Mouse (Mus musculus) CH12.LX (cell line): ENCODE data around the gene Pdlim1. TPM values are rescaled to one million over a fixed set of nuclear protein-coding genes. Genes with fewer than 3 reads are reported as not detected.

Experiments
- DNase-seq: peaks from one replicate; pipeline ENCODE4 v3.0.0-alpha.2; 2013; ENCODE audit errors: extremely low read depth
- H3K27ac ChIP-seq: 2 replicates; pipeline ENCODE4 v1.5.1; 2012; ENCODE audit warnings: low read depth, mild to moderate bottlenecking, control low read depth, moderate library complexity; ENCODE audit not compliant: insufficient read depth
- H3K27me3 ChIP-seq: replicated peaks from 2 replicates; pipeline ENCODE3; 2012; ENCODE audit warnings: inconsistent platforms
- H3K36me3 ChIP-seq, 2 experiments: replicated peaks in 1 of 2; 2 replicates each; pipeline versions ENCODE3 to v1.6.1; 2012; ENCODE audit warnings: inconsistent platforms in 1 of 2, low read length in 1 of 2, mild to moderate bottlenecking in 1 of 2, mixed read lengths in 1 of 2, moderate library complexity in 1 of 2; ENCODE audit not compliant: control insufficient read depth in 1 of 2, insufficient read depth in 1 of 2
- H3K4me1 ChIP-seq, 2 experiments: 2 replicates each; pipeline ENCODE4 v1.6.1; 2012; ENCODE audit warnings: inconsistent platforms in 1 of 2, moderate library complexity in 1 of 2; ENCODE audit not compliant: insufficient read depth in 2 of 2, control insufficient read depth in 1 of 2
- H3K4me2 ChIP-seq: 2 replicates; pipeline ENCODE4 v1.6.1; 2012; ENCODE audit warnings: low read depth, mild to moderate bottlenecking, control low read depth; ENCODE audit not compliant: poor library complexity, insufficient read depth, severe bottlenecking
- H3K4me3 ChIP-seq, 3 experiments: fragments of 150-350 bp in 1 of 3; sonication (generic) in 1 of 3; replicated peaks in 1 of 3; 2 replicates each; pipeline versions ENCODE3 to v1.5.1; 2011 to 2012; ENCODE audit warnings: low read depth in 2 of 3, low read length in 2 of 3, mild to moderate bottlenecking in 2 of 3, moderate library complexity in 2 of 3, control low read depth in 1 of 3, improper control_type of control experiment in 1 of 3, inconsistent platforms in 1 of 3, mixed read lengths in 1 of 3; ENCODE audit not compliant: poor library complexity in 1 of 3
- H3K79me2 ChIP-seq: replicated peaks from 2 replicates; pipeline ENCODE4 v1.6.1; 2012; ENCODE audit warnings: mild to moderate bottlenecking, moderate library complexity; ENCODE audit not compliant: control insufficient read depth, poor library complexity, insufficient read depth, severe bottlenecking; ENCODE audit errors: extremely low read depth
- H3K9ac ChIP-seq: 2 replicates; pipeline ENCODE4 v1.6.1; 2012; ENCODE audit warnings: low read depth, mild to moderate bottlenecking, control low read depth, moderate library complexity; ENCODE audit not compliant: insufficient read depth
- H3K9me3 ChIP-seq: replicated peaks from 2 replicates; pipeline ENCODE3; 2012; ENCODE audit warnings: low read length, inconsistent platforms, mixed read lengths
- BHLHE40 ChIP-seq: IDR thresholded peaks from 2 replicates; pipeline ENCODE4 v1.6.1; 2011; ENCODE audit warnings: mild to moderate bottlenecking, low read depth, low read length, improper control_type of control experiment
- CHD2 ChIP-seq: IDR thresholded peaks from 2 replicates; pipeline ENCODE4 v1.6.1; 2011; ENCODE audit warnings: low read length, improper control_type of control experiment
- E2F4 ChIP-seq: IDR thresholded peaks from 2 replicates; pipeline ENCODE4 v1.6.1; 2011; ENCODE audit warnings: low read depth, low read length, improper control_type of control experiment; ENCODE audit not compliant: insufficient replicate concordance
- EP300 ChIP-seq: IDR thresholded peaks from 2 replicates; pipeline ENCODE4 v1.6.1; 2011; ENCODE audit warnings: low read length, improper control_type of control experiment
- GABPA ChIP-seq: IDR thresholded peaks from 2 replicates; pipeline ENCODE4 v1.6.1; 2012; ENCODE audit warnings: low read depth, low read length, improper control_type of control experiment, inconsistent platforms; ENCODE audit not compliant: insufficient replicate concordance
- HCFC1 ChIP-seq: IDR thresholded peaks from 2 replicates; pipeline ENCODE4 v1.6.1; 2012; ENCODE audit warnings: low read depth, mild to moderate bottlenecking, inconsistent platforms, low read length, improper control_type of control experiment
- IRF4 ChIP-seq: IDR thresholded peaks from 2 replicates; pipeline ENCODE4 v1.6.1; 2014; ENCODE audit warnings: low read depth, mild to moderate bottlenecking, inconsistent platforms, low read length, improper control_type of control experiment
- JUND ChIP-seq: conservative IDR thresholded peaks from 2 replicates; pipeline ENCODE4 v1.6.1; 2011; ENCODE audit warnings: low read depth, low read length, improper control_type of control experiment
- MAFK ChIP-seq: IDR thresholded peaks from 2 replicates; pipeline ENCODE4 v1.6.1; 2011; ENCODE audit warnings: low read length, improper control_type of control experiment; ENCODE audit not compliant: insufficient replicate concordance
- MEF2A ChIP-seq: IDR thresholded peaks from 2 replicates; pipeline ENCODE4 v1.6.1; 2014; ENCODE audit warnings: low read depth, mild to moderate bottlenecking, inconsistent platforms, low read length, improper control_type of control experiment, borderline replicate concordance
- MXI1 ChIP-seq: IDR thresholded peaks from 2 replicates; pipeline ENCODE4 v1.6.1; 2011; ENCODE audit warnings: mild to moderate bottlenecking, low read depth, low read length, improper control_type of control experiment
- MYC ChIP-seq: IDR thresholded peaks from 2 replicates; pipeline ENCODE4 v1.6.1; 2011; ENCODE audit warnings: low read depth, mild to moderate bottlenecking, improper control_type of control experiment, low read length
- NELFE ChIP-seq: IDR thresholded peaks from 2 replicates; pipeline ENCODE4 v1.6.1; 2011; ENCODE audit warnings: low read depth, low read length, improper control_type of control experiment
- NRF1 ChIP-seq: IDR thresholded peaks from 2 replicates; pipeline ENCODE4 v1.6.1; 2014; ENCODE audit warnings: low read depth, mild to moderate bottlenecking, inconsistent platforms, low read length, improper control_type of control experiment, moderate library complexity
- PAX5 ChIP-seq: IDR thresholded peaks from 2 replicates; pipeline ENCODE4 v1.6.1; 2012; ENCODE audit warnings: low read length, inconsistent platforms, mixed read lengths
- POLR2AphosphoS2 ChIP-seq: IDR thresholded peaks from 2 replicates; pipeline ENCODE4 v1.6.1; 2011; ENCODE audit warnings: low read depth, low read length, improper control_type of control experiment
- RCOR1 ChIP-seq: conservative IDR thresholded peaks from 2 replicates; pipeline ENCODE4 v1.6.1; 2012; ENCODE audit warnings: low read depth, mild to moderate bottlenecking, inconsistent platforms, low read length, improper control_type of control experiment
- SIN3A ChIP-seq: IDR thresholded peaks from 2 replicates; pipeline ENCODE4 v1.6.1; 2012; ENCODE audit warnings: low read length, improper control_type of control experiment, inconsistent platforms
- UBTF ChIP-seq: IDR thresholded peaks from 2 replicates; pipeline ENCODE4 v1.6.1; 2012; ENCODE audit warnings: low read depth, mild to moderate bottlenecking, inconsistent platforms, low read length, improper control_type of control experiment, moderate library complexity
- USF1 ChIP-seq: IDR thresholded peaks from 2 replicates; pipeline ENCODE4 v1.6.1; 2014; ENCODE audit warnings: low read depth, mild to moderate bottlenecking, inconsistent platforms, low read length, improper control_type of control experiment
- USF2 ChIP-seq: conservative IDR thresholded peaks from 2 replicates; pipeline ENCODE4 v1.6.1; 2011; ENCODE audit warnings: low read depth, low read length, improper control_type of control experiment
- ZMIZ1 ChIP-seq: IDR thresholded peaks from 2 replicates; pipeline ENCODE4 v1.6.1; 2012; ENCODE audit warnings: low read depth, mild to moderate bottlenecking, inconsistent platforms, low read length, improper control_type of control experiment
- ZNF384 ChIP-seq: IDR thresholded peaks from 2 replicates; pipeline ENCODE4 v1.6.1; 2012; ENCODE audit warnings: low read depth, low read length, improper control_type of control experiment, inconsistent platforms
- dilution Hi-C: fragments of 300-500 bp; cut with MboI; formaldehyde crosslinking; loops from 2 replicates; pipeline ENCODE4 v1.14.3; 2020; ENCODE audit warnings: low sequenced_read_pairs; ENCODE audit not compliant: extremely low pct_unique_long_range_greater_than_20kb, extremely low pct_ligation_motif_present
- in situ Hi-C: fragments of 300-500 bp; cut with MboI; formaldehyde crosslinking; loops from 3 replicates; pipeline ENCODE4 v1.14.3; 2019; ENCODE audit warnings: low sequenced_read_pairs, low pct_ligation_motif_present, low pct_unique_long_range_greater_than_20kb, mixed read lengths
- polyA plus RNA-seq: library from polyadenylated mRNA; unstranded; fragments of >175 nt; gene quantifications from 2 replicates; pipeline ENCODE4 v1.2.1, GENCODE M21; 2012; ENCODE audit warnings: low read depth; ENCODE audit not compliant: insufficient read length
- total RNA-seq, 2 experiments: library from RNA; depleted of rRNA; stranded (reverse); fragments of 300-350 nt in 1 of 2; fragments of >200 nt in 1 of 2; gene quantifications; 2 replicates each; pipeline ENCODE4 v1.2.3; 2012 to 2014

Pdlim1 gene
- total and polyA plus RNA-seq, 3 experiments: 15.1 to 54.9 (median 18.7) TPM

GRCm38 (mm10) chr19:40297798-40298144 lies 26.1 kb upstream of the Pdlim1 start:
- H3K79me2 ChIP-seq: no peaks in the 10 kb centered on the region
- in situ Hi-C loops (no loop called here), dilution Hi-C loops (no loop called here)
- H3K4me1 ChIP-seq: no peaks in the 10 kb centered on the region
- no peak overlapping the region for H3K4me2 ChIP-seq
- no peak for TF ChIP-seq IRF4
- TF ChIP-seq MYC: no peak
- TF ChIP-seq ZNF384: no peak
- TF ChIP-seq POLR2AphosphoS2: no peak
- TF ChIP-seq GABPA: no peak
- TF ChIP-seq PAX5: no peak
- no peak for TF ChIP-seq UBTF
- TF ChIP-seq USF1: no peak
- no peak for TF ChIP-seq JUND
- no peak overlapping the region for H3K27ac ChIP-seq
- H3K27me3 ChIP-seq: no peaks in the 10 kb centered on the region
- no peak for DNase-seq
- no peaks in the 10 kb centered on the region for H3K36me3 ChIP-seq
- no peak overlapping the region for H3K9ac ChIP-seq
- no peaks in the 10 kb centered on the region for H3K9me3 ChIP-seq
- H3K4me3 ChIP-seq: no peak overlapping the region

- Histone ChIP-seq H3K79me2 (no peaks in the 10 kb centered on the region), H3K4me1 (no peaks in the 10 kb centered on the region), H3K4me3 (no peak overlapping the region), H3K4me2 (no peak overlapping the region), H3K27ac (no peak overlapping the region), H3K27me3 (no peaks in the 10 kb centered on the region), H3K36me3 (no peaks in the 10 kb centered on the region), H3K9ac (no peak overlapping the region), H3K9me3 (no peaks in the 10 kb centered on the region)
- in situ Hi-C loops: no loop called here
- no peak for DNase-seq
- no peak for TF ChIP-seq GABPA
- no peak for TF ChIP-seq SIN3A
- no peak for TF ChIP-seq HCFC1
- no peak for TF ChIP-seq PAX5
- TF ChIP-seq CHD2: no peak
- no peak for TF ChIP-seq NELFE
- dilution Hi-C loops: no loop called here
Measured at GRCm38 (mm10) chr19:40297078-40297797, 25.6 kb upstream of the Pdlim1 start.

GRCm38 (mm10) chr19:40294231-40294630 lies 22.6 kb upstream of the Pdlim1 start:
- no peak for TF ChIP-seq MXI1
- TF ChIP-seq ZNF384: no peak
- no peak for TF ChIP-seq MYC
- no peak for TF ChIP-seq MEF2A
- TF ChIP-seq BHLHE40: no peak
- no peak for TF ChIP-seq SIN3A
- no peak for TF ChIP-seq NRF1
- TF ChIP-seq ZMIZ1: no peak
- TF ChIP-seq EP300: no peak
- no peak for TF ChIP-seq RCOR1
- TF ChIP-seq PAX5: no peak
- no peak for TF ChIP-seq E2F4
- no peak for TF ChIP-seq GABPA
- no peak for TF ChIP-seq NELFE
- TF ChIP-seq MAFK: no peak
- TF ChIP-seq USF2: no peak
- no peak overlapping the region for H3K4me2 ChIP-seq
- H3K9ac ChIP-seq: no peak overlapping the region
- H3K27ac ChIP-seq: no peak overlapping the region
- no peaks in the 10 kb centered on the region for H3K4me1 ChIP-seq
- no peaks in the 10 kb centered on the region for H3K36me3 ChIP-seq
- dilution Hi-C loops: no loop called here
- in situ Hi-C loops: no loop called here
- no peaks in the 10 kb centered on the region for H3K27me3 ChIP-seq
- no peak for DNase-seq
- no peaks in the 10 kb centered on the region for H3K9me3 ChIP-seq
- H3K4me3 ChIP-seq: no peak overlapping the region
- H3K79me2 ChIP-seq: no peaks in the 10 kb centered on the region
